Mouse (Mus musculus) midbrain, embryonic 11.5 days (tissue): ENCODE measurements around the gene Snx33. TPM values are rescaled to one million over a fixed set of nuclear protein-coding genes. Genes with fewer than 3 reads are reported as not detected.
"Not testable (repeated sequence)": the region's sequence is repeated elsewhere in the genome, so short reads cannot be mapped to it uniquely, and the experiment has no call there.

ENCODE experiments used
- ATAC-seq: fragments of 200-750 bp; cut with Nextera tagmentation; 2 replicates; pipeline ENCODE4 v1.8.0; 2017; ENCODE audit warnings: moderate TSS enrichment, moderate library complexity; ENCODE audit not compliant: low FRiP score
- DNase-seq: peaks from one replicate; pipeline ENCODE4 v3.0.0; 2015; ENCODE audit warnings: low spot score; ENCODE audit errors: missing footprints
- H3K27ac ChIP-seq: fragments of 300-500 bp; sonication (generic); 2 replicates; pipeline ENCODE4 v1.5.1; 2014; ENCODE audit warnings: low read depth, low read length
- H3K27me3 ChIP-seq: fragments of 300-500 bp; sonication (generic); 2 replicates; pipeline ENCODE4 v1.6.1; 2014; ENCODE audit warnings: mild to moderate bottlenecking, low read length, moderate library complexity, mixed read lengths; ENCODE audit not compliant: control insufficient read depth, insufficient read depth
- H3K36me3 ChIP-seq: fragments of 300-500 bp; sonication (generic); 2 replicates; pipeline ENCODE4 v1.6.1; 2014; ENCODE audit warnings: mild to moderate bottlenecking, low read length, moderate library complexity, mixed read lengths; ENCODE audit not compliant: control insufficient read depth, insufficient read depth
- H3K4me1 ChIP-seq: fragments of 300-500 bp; sonication (generic); 2 replicates; pipeline ENCODE4 v1.6.1; 2014; ENCODE audit warnings: low read length; ENCODE audit not compliant: control insufficient read depth, insufficient read depth
- H3K4me2 ChIP-seq: fragments of 300-500 bp; sonication (generic); 2 replicates; pipeline ENCODE4 v1.6.1; 2014; ENCODE audit warnings: mild to moderate bottlenecking, moderate library complexity
- H3K4me3 ChIP-seq: fragments of 300-500 bp; sonication (generic); 2 replicates; pipeline ENCODE4 v1.5.1; 2014; ENCODE audit warnings: low read depth, low read length
- H3K9ac ChIP-seq: fragments of 300-500 bp; sonication (generic); 2 replicates; pipeline ENCODE4 v1.6.1; 2014; ENCODE audit warnings: low read length
- H3K9me3 ChIP-seq: fragments of 300-500 bp; sonication (generic); 2 replicates; pipeline ENCODE4 v1.6.1; 2016; ENCODE audit warnings: low read length; ENCODE audit not compliant: control insufficient read depth
- WGBS: fragments of 180-500 bp; shearing (Covaris S2); extraction: QIAGEN DNeasy Blood & Tissue Kit; methylation state at CpG from one replicate; pipeline ENCODE4 v1.1.7; 2014; 5-methylcytosine and 5-hydroxymethylcytosine counted together
- polyA plus RNA-seq: library from polyadenylated mRNA; unstranded; fragments of >200 nt; fragmentation: Nextera tagmentation; extraction: Ambion mirVana; gene quantifications from 2 replicates; pipeline ENCODE4 v1.2.1, GENCODE M21; 2014

The Snx33 gene
- polyA plus RNA-seq, 1 experiment from 2014 or later, result 4.9 TPM

- H3K9me3 ChIP-seq, result no peaks in the 10 kb centered on the region
- peak within 1 kb of the TSS; percentile 63 for H3K9ac ChIP-seq
- DNase-seq (peak; percentile 99), ATAC-seq (peak; percentile 100)
- no peaks in the 10 kb centered on the region for H3K27me3 ChIP-seq
- H3K27ac ChIP-seq, result peak within 1 kb of the TSS; percentile 71
- WGBS, result under 1% methylated on average over 50 of the region's 50 CpGs
- peak within 1 kb of the TSS; percentile 43 for H3K4me3 ChIP-seq
- no peaks in the 10 kb centered on the region for H3K36me3 ChIP-seq
- peak within 1 kb of the TSS; percentile 87 for H3K4me2 ChIP-seq
- peaks cover 10% of the 10 kb centered on the region for H3K4me1 ChIP-seq
Observed at GRCm38 (mm10) chr9:56950414-56951400, 22.5 kb upstream of the Snx33 start, which contains the start of gene Snupn. Gene Snupn, plus strand, starts transcription at chr9:56950878.

- H3K4me3 ChIP-seq, result peak overlapping the region; percentile 22
- H3K4me2 ChIP-seq, result peak overlapping the region; percentile 42
- H3K36me3 ChIP-seq, result no peaks in the 10 kb centered on the region
- DNase-seq, result no peak
- WGBS, result 38% methylated on average over 13 of the region's 13 CpGs
- H3K9ac ChIP-seq, result peak overlapping the region; percentile 31
- peaks cover 10% of the 10 kb centered on the region for H3K4me1 ChIP-seq
- H3K27ac ChIP-seq, result no peak overlapping the region
- H3K9me3 ChIP-seq, result no peaks in the 10 kb centered on the region
- H3K27me3 ChIP-seq, result no peaks in the 10 kb centered on the region
- no peak for ATAC-seq
Observed at GRCm38 (mm10) chr9:56949767-56950166, 21.6 kb upstream of the Snx33 start.

GRCm38 (mm10) chr9:56948699-56949098, 20.5 kb upstream of the Snx33 start:
- not testable (repeated sequence) for ATAC-seq, H3K4me1 ChIP-seq, H3K36me3 ChIP-seq, H3K4me3 ChIP-seq, H3K27ac ChIP-seq, H3K4me2 ChIP-seq, DNase-seq, H3K9me3 ChIP-seq, H3K27me3 ChIP-seq, H3K9ac ChIP-seq
- 93% methylated on average over 5 of the region's 5 CpGs for WGBS

- not testable (repeated sequence) for H3K27me3 ChIP-seq, H3K9me3 ChIP-seq, ATAC-seq, H3K27ac ChIP-seq, H3K4me3 ChIP-seq, H3K36me3 ChIP-seq, H3K4me2 ChIP-seq, H3K4me1 ChIP-seq, DNase-seq, H3K9ac ChIP-seq
- 26% methylated on average over 3 of the region's 3 CpGs for WGBS
Observed at GRCm38 (mm10) chr9:56947481-56947880, 19.3 kb upstream of the Snx33 start.

GRCm38 (mm10) chr9:56938374-56938773, 10.2 kb upstream of the Snx33 start:
- H3K36me3 ChIP-seq, result no peaks in the 10 kb centered on the region
- DNase-seq, result peak; percentile 85
- no peaks in the 10 kb centered on the region for H3K27me3 ChIP-seq
- H3K4me1 ChIP-seq, result peaks cover 12% of the 10 kb centered on the region
- peak overlapping the region; percentile 82 for H3K9ac ChIP-seq
- peak overlapping the region; percentile 83 for H3K4me3 ChIP-seq
- no peak overlapping the region for H3K27ac ChIP-seq
- WGBS, result 8% methylated on average over 7 of the region's 7 CpGs
- H3K4me2 ChIP-seq, result peak overlapping the region; percentile 82
- ATAC-seq, result no peak
- H3K9me3 ChIP-seq, result no peaks in the 10 kb centered on the region

GRCm38 (mm10) chr9:56937223-56938160, 9.3 kb upstream of the Snx33 start, which contains the start of gene Imp3:
Gene Imp3, plus strand, starts transcription at chr9:56937475.
- H3K9me3 ChIP-seq, result no peaks in the 10 kb centered on the region
- ATAC-seq, result peak; percentile 95
- DNase-seq, result peak; percentile 98
- peak within 1 kb of the TSS; percentile 82 for H3K9ac ChIP-seq
- H3K36me3 ChIP-seq, result no peaks in the 10 kb centered on the region
- peak within 1 kb of the TSS; percentile 82 for H3K4me2 ChIP-seq
- H3K4me1 ChIP-seq, result peaks cover 12% of the 10 kb centered on the region
- peak within 1 kb of the TSS; percentile 83 for H3K4me3 ChIP-seq
- under 1% methylated on average over 73 of the region's 73 CpGs for WGBS
- 0 out of 2 replicates have a peak within 1 kb of the TSS, but pooled peaks have one; percentile 47 for H3K27ac ChIP-seq
- no peaks in the 10 kb centered on the region for H3K27me3 ChIP-seq

GRCm38 (mm10) chr9:56936861-56937222, 8.7 kb upstream of the Snx33 start:
- Histone ChIP-seq H3K27me3 (no peaks in the 10 kb centered on the region), H3K27ac (no peak overlapping the region), H3K4me2 (peak overlapping the region; percentile 46), H3K9me3 (no peaks in the 10 kb centered on the region), H3K36me3 (no peaks in the 10 kb centered on the region), H3K9ac (peak overlapping the region; percentile 17; the same call in 1 of the 2 replicates), H3K4me1 (peaks cover 12% of the 10 kb centered on the region), H3K4me3 (peak overlapping the region; percentile 83)
- ATAC-seq (0 out of 2 replicates have a peak, but pooled peaks have one; percentile 1), DNase-seq (no peak)
- WGBS, result 21% methylated on average over 6 of the region's 6 CpGs

GRCm38 (mm10) chr9:56930556-56930955, 2.4 kb upstream of the Snx33 start:
- Histone ChIP-seq H3K27ac (no peak overlapping the region), H3K27me3 (no peaks in the 10 kb centered on the region), H3K36me3 (no peaks in the 10 kb centered on the region), H3K9ac (no peak overlapping the region), H3K4me3 (no peak overlapping the region), H3K4me2 (no peak overlapping the region), H3K4me1 (peaks cover 5% of the 10 kb centered on the region), H3K9me3 (no peaks in the 10 kb centered on the region)
- WGBS, result 100% methylated on average over 1 of the region's 1 CpGs
- ATAC-seq (no peak), DNase-seq (peak; percentile 74)
